Mouse (Mus musculus): ENCODE results near the gene Tgfbrap1. TPM values are rescaled to one million over a fixed set of nuclear protein-coding genes. Genes with fewer than 3 reads are reported as not detected.

Gene Tgfbrap1
- total RNA-seq (2012; rRNA removed), result 6.0 and 7.6 TPM in 2 replicates
- total RNA-seq (2014; rRNA removed), result 3.1 and 3.8 TPM in 2 replicates
- 8.0 and 8.4 TPM in 2 replicates for polyA plus RNA-seq (2012; ENCODE audit: insufficient read length, low read depth)

DNA sequence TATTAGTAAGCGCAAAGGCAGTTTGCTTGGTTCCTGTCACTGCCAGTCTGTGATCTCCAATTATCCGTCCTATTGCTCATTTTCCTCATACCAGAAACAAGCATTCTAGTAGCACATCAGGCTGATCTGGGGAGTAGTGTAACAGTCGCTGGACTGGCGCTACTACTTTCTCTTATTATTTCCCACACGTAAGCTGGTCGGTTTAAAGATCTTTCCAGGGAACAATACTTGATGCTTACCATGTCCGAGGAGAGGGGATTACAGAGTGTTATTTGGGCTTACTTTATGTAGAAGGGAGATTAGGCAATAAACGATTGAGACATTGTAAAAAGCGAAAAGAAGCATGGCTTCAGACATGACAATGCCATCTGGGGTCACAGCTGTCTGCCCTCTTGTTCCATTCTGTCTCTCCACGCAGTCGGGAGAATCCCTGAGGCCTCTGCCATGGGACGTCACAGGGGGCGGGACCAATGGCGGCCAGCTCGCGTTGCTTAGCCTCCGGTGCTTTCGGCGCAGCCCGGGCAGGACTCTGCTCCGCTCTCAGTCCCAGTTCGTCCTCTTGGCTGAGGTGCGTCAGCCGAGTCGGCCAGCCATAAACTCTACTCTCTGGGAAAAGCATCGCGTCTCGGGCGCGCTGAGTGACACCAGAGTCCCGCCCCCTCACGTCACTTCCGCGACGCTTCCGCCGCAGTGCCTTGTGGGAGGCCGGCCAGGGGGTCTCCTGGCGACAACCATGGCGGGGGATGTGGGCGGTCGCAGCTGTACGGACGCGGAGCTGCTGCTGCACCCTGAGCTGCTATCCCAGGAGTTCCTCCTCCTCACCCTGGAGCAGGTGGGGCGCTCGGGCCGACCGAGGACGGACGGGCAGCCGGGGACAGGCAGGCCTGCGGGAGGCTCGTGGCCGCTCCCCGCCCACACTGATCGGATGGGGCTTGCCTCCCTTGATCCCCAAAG, at the start of gene Tgfbrap1, which contains the start of gene AI597479:
Gene Tgfbrap1, minus strand, starts transcription at position 607 of the 954 bp plus-strand sequence.
Gene AI597479, plus strand, starts transcription at position 680 of the 954 bp plus-strand sequence.
- Histone ChIP-seq H3K4me3 (replicated peaks in 1 of 3; ENCODE audit: low read depth in 2 of 3, low read length in 2 of 3, poor library complexity in 1 of 3) (peak within 1 kb of the TSS; percentile 91 to 98 (median 94)), H3K36me3 (replicated peaks in 1 of 2; ENCODE audit: control insufficient read depth in 1 of 2, insufficient read depth in 1 of 2, low read length in 1 of 2) (peaks cover 2 to 24% of the 10 kb centered on the region in 2 experiments), H3K9ac (ENCODE audit: insufficient read depth, low read depth) (peak within 1 kb of the TSS; percentile 96), H3K4me2 (ENCODE audit: insufficient read depth, low read depth, poor library complexity, severe bottlenecking) (peak within 1 kb of the TSS; percentile 93), H3K27ac (ENCODE audit: insufficient read depth, low read depth) (peak within 1 kb of the TSS; percentile 94), H3K9me3 (replicated peaks; ENCODE audit: low read length) (no peaks in the 10 kb centered on the region), H3K79me2 (replicated peaks; ENCODE audit: control insufficient read depth, extremely low read depth, insufficient read depth, poor library complexity, severe bottlenecking) (no peaks in the 10 kb centered on the region), H3K27me3 (replicated peaks) (no peaks in the 10 kb centered on the region), H3K4me1 (ENCODE audit: control insufficient read depth in 1 of 2, insufficient read depth in 2 of 2) (peaks cover 0 to 21% of the 10 kb centered on the region in 2 experiments; a peak in 2 of 4 replicates)
- DNase-seq (ENCODE audit: extremely low read depth), result peak; percentile 88
- dilution Hi-C loops (cut with MboI; ENCODE audit: extremely low pct_ligation_motif_present, extremely low pct_unique_long_range_greater_than_20kb, low sequenced_read_pairs), result no loop called here
- in situ Hi-C loops (cut with MboI; ENCODE audit: low pct_ligation_motif_present, low pct_unique_long_range_greater_than_20kb, low sequenced_read_pairs), result no loop called here
- TF ChIP-seq UBTF (IDR thresholded peaks at IDR 0.05; ENCODE audit: low read depth, low read length) (no peak), ZC3H11A (IDR thresholded peaks at IDR 0.05; ENCODE audit: low read depth, low read length) (no peak), POLR2A (IDR thresholded peaks at IDR 0.05; ENCODE audit: low read depth, low read length) (peak; percentile 88), ZMIZ1 (IDR thresholded peaks at IDR 0.05; ENCODE audit: low read depth, low read length) (no peak; the same call in 1 of the 2 replicates), ZKSCAN1 (IDR thresholded peaks at IDR 0.05; ENCODE audit: borderline replicate concordance, low read depth, low read length) (no peak), RCOR1 (conservative IDR thresholded peaks at IDR 0.05; ENCODE audit: low read depth, low read length) (no peak), CHD2 (IDR thresholded peaks at IDR 0.05; ENCODE audit: low read length) (no peak; the same call in 1 of the 2 replicates), NELFE (IDR thresholded peaks at IDR 0.05; ENCODE audit: low read depth, low read length) (peak; percentile 66; the same call in 1 of the 2 replicates), ETS1 (conservative IDR thresholded peaks at IDR 0.05; ENCODE audit: low read depth, low read length) (no peak; the same call in 1 of the 2 replicates), JUN (IDR thresholded peaks at IDR 0.05; ENCODE audit: insufficient read depth, low read depth, low read length) (no peak), SMC3 (IDR thresholded peaks at IDR 0.05; ENCODE audit: low read depth, low read length) (no peak), POLR2AphosphoS2 (IDR thresholded peaks at IDR 0.05; ENCODE audit: low read depth, low read length) (0 out of 2 replicates have a peak, but pooled peaks have one; percentile 60), TBP (conservative IDR thresholded peaks at IDR 0.05; ENCODE audit: low read depth, low read length) (peak; percentile 71; the same call in 1 of the 2 replicates), SIN3A (IDR thresholded peaks at IDR 0.05; ENCODE audit: low read length) (peak; percentile 81), JUND (conservative IDR thresholded peaks at IDR 0.05; ENCODE audit: low read depth, low read length) (no peak), MAZ (IDR thresholded peaks at IDR 0.05; ENCODE audit: low read depth, low read length) (no peak), CTCF (conservative IDR thresholded peaks at IDR 0.05 in 1 of 2, IDR thresholded peaks at IDR 0.05 in 1 of 2; ENCODE audit: low read depth in 2 of 2, low read length in 2 of 2) (no peak), BHLHE40 (IDR thresholded peaks at IDR 0.05; ENCODE audit: low read depth, low read length) (no peak), MEF2A (IDR thresholded peaks at IDR 0.05; ENCODE audit: borderline replicate concordance, low read depth, low read length) (no peak; the same call in 1 of the 2 replicates), KAT2A (IDR thresholded peaks at IDR 0.05; ENCODE audit: insufficient replicate concordance, low read length) (no peak), USF1 (IDR thresholded peaks at IDR 0.05; ENCODE audit: low read depth, low read length) (no peak), MYC (IDR thresholded peaks at IDR 0.05; ENCODE audit: low read depth, low read length) (peak; percentile 79), IRF4 (IDR thresholded peaks at IDR 0.05; ENCODE audit: low read depth, low read length) (no peak; the same call in 1 of the 2 replicates), MAX (IDR thresholded peaks at IDR 0.05; ENCODE audit: low read length) (no peak), MAFK (IDR thresholded peaks at IDR 0.05; ENCODE audit: insufficient replicate concordance, low read length) (no peak), RAD21 (IDR thresholded peaks at IDR 0.05; ENCODE audit: low read depth, low read length) (no peak), PAX5 (IDR thresholded peaks at IDR 0.05; ENCODE audit: low read length) (no peak), ZNF384 (IDR thresholded peaks at IDR 0.05; ENCODE audit: low read depth, low read length) (no peak), GABPA (IDR thresholded peaks at IDR 0.05; ENCODE audit: insufficient replicate concordance, low read depth, low read length) (no peak; the same call in 1 of the 2 replicates), ELF1 (IDR thresholded peaks at IDR 0.05; ENCODE audit: low read depth, low read length) (peak; percentile 76), NRF1 (IDR thresholded peaks at IDR 0.05; ENCODE audit: low read depth, low read length) (peak; percentile 30; the same call in 1 of the 2 replicates), MXI1 (IDR thresholded peaks at IDR 0.05; ENCODE audit: low read depth, low read length) (no peak; the same call in none of the 2 replicates), CHD1 (IDR thresholded peaks at IDR 0.05; ENCODE audit: low read depth, low read length) (no peak), E2F4 (IDR thresholded peaks at IDR 0.05; ENCODE audit: insufficient replicate concordance, low read depth, low read length) (0 out of 2 replicates have a peak, but pooled peaks have one; percentile 43), HCFC1 (IDR thresholded peaks at IDR 0.05; ENCODE audit: low read depth, low read length) (peak; percentile 87), USF2 (conservative IDR thresholded peaks at IDR 0.05; ENCODE audit: low read depth, low read length) (no peak), EP300 (IDR thresholded peaks at IDR 0.05; ENCODE audit: low read length) (0 out of 2 replicates have a peak, but pooled peaks have one; percentile 35)
